Mouse (Mus musculus) CH12.LX (cell line): ENCODE measurements around the gene Fam219b. TPM values are rescaled to one million over a fixed set of nuclear protein-coding genes. Genes with fewer than 3 reads are reported as not detected.
A peak's percentile ranks its signal among the peaks of the same experiment; 100 is the strongest.

Experiments used
- DNase-seq: peaks from one replicate; pipeline ENCODE4 v3.0.0-alpha.2; 2013; ENCODE audit errors: extremely low read depth
- H3K27ac ChIP-seq: 2 replicates; pipeline ENCODE4 v1.5.1; 2012; ENCODE audit warnings: low read depth, mild to moderate bottlenecking, control low read depth, moderate library complexity; ENCODE audit not compliant: insufficient read depth
- H3K27me3 ChIP-seq: replicated peaks from 2 replicates; pipeline ENCODE3; 2012; ENCODE audit warnings: inconsistent platforms
- H3K36me3 ChIP-seq, 2 experiments: replicated peaks in 1 of 2; 2 replicates each; pipeline versions ENCODE3 to v1.6.1; 2012; ENCODE audit warnings: inconsistent platforms in 1 of 2, low read length in 1 of 2, mild to moderate bottlenecking in 1 of 2, mixed read lengths in 1 of 2, moderate library complexity in 1 of 2; ENCODE audit not compliant: control insufficient read depth in 1 of 2, insufficient read depth in 1 of 2
- H3K4me1 ChIP-seq, 2 experiments: 2 replicates each; pipeline ENCODE4 v1.6.1; 2012; ENCODE audit warnings: inconsistent platforms in 1 of 2, moderate library complexity in 1 of 2; ENCODE audit not compliant: insufficient read depth in 2 of 2, control insufficient read depth in 1 of 2
- H3K4me2 ChIP-seq: 2 replicates; pipeline ENCODE4 v1.6.1; 2012; ENCODE audit warnings: low read depth, mild to moderate bottlenecking, control low read depth; ENCODE audit not compliant: poor library complexity, insufficient read depth, severe bottlenecking
- H3K4me3 ChIP-seq, 3 experiments: fragments of 150-350 bp in 1 of 3; sonication (generic) in 1 of 3; replicated peaks in 1 of 3; 2 replicates each; pipeline versions ENCODE3 to v1.5.1; 2011 to 2012; ENCODE audit warnings: low read depth in 2 of 3, low read length in 2 of 3, mild to moderate bottlenecking in 2 of 3, moderate library complexity in 2 of 3, control low read depth in 1 of 3, improper control_type of control experiment in 1 of 3, inconsistent platforms in 1 of 3, mixed read lengths in 1 of 3; ENCODE audit not compliant: poor library complexity in 1 of 3
- H3K79me2 ChIP-seq: replicated peaks from 2 replicates; pipeline ENCODE4 v1.6.1; 2012; ENCODE audit warnings: mild to moderate bottlenecking, moderate library complexity; ENCODE audit not compliant: control insufficient read depth, poor library complexity, insufficient read depth, severe bottlenecking; ENCODE audit errors: extremely low read depth
- H3K9ac ChIP-seq: 2 replicates; pipeline ENCODE4 v1.6.1; 2012; ENCODE audit warnings: low read depth, mild to moderate bottlenecking, control low read depth, moderate library complexity; ENCODE audit not compliant: insufficient read depth
- H3K9me3 ChIP-seq: replicated peaks from 2 replicates; pipeline ENCODE3; 2012; ENCODE audit warnings: low read length, inconsistent platforms, mixed read lengths
- BHLHE40 ChIP-seq: IDR thresholded peaks from 2 replicates; pipeline ENCODE4 v1.6.1; 2011; ENCODE audit warnings: mild to moderate bottlenecking, low read depth, low read length, improper control_type of control experiment
- CHD1 ChIP-seq: IDR thresholded peaks from 2 replicates; pipeline ENCODE4 v1.6.1; 2012; ENCODE audit warnings: low read depth, low read length, improper control_type of control experiment, inconsistent platforms
- E2F4 ChIP-seq: IDR thresholded peaks from 2 replicates; pipeline ENCODE4 v1.6.1; 2011; ENCODE audit warnings: low read depth, low read length, improper control_type of control experiment; ENCODE audit not compliant: insufficient replicate concordance
- ELF1 ChIP-seq: IDR thresholded peaks from 2 replicates; pipeline ENCODE4 v1.6.1; 2014; ENCODE audit warnings: low read depth, mild to moderate bottlenecking, inconsistent platforms, low read length, improper control_type of control experiment
- ETS1 ChIP-seq: conservative IDR thresholded peaks from 2 replicates; pipeline ENCODE4 v1.6.1; 2012; ENCODE audit warnings: low read depth, mild to moderate bottlenecking, inconsistent platforms, low read length, improper control_type of control experiment, moderate library complexity
- GABPA ChIP-seq: IDR thresholded peaks from 2 replicates; pipeline ENCODE4 v1.6.1; 2012; ENCODE audit warnings: low read depth, low read length, improper control_type of control experiment, inconsistent platforms; ENCODE audit not compliant: insufficient replicate concordance
- HCFC1 ChIP-seq: IDR thresholded peaks from 2 replicates; pipeline ENCODE4 v1.6.1; 2012; ENCODE audit warnings: low read depth, mild to moderate bottlenecking, inconsistent platforms, low read length, improper control_type of control experiment
- JUN ChIP-seq: IDR thresholded peaks from 2 replicates; pipeline ENCODE4 v1.6.1; 2011; ENCODE audit warnings: low read depth, mild to moderate bottlenecking, low read length, improper control_type of control experiment, moderate library complexity; ENCODE audit not compliant: insufficient read depth
- JUND ChIP-seq: conservative IDR thresholded peaks from 2 replicates; pipeline ENCODE4 v1.6.1; 2011; ENCODE audit warnings: low read depth, low read length, improper control_type of control experiment
- KAT2A ChIP-seq: IDR thresholded peaks from 2 replicates; pipeline ENCODE4 v1.6.1; 2012; ENCODE audit warnings: low read length, improper control_type of control experiment, inconsistent platforms; ENCODE audit not compliant: insufficient replicate concordance
- MAFK ChIP-seq: IDR thresholded peaks from 2 replicates; pipeline ENCODE4 v1.6.1; 2011; ENCODE audit warnings: low read length, improper control_type of control experiment; ENCODE audit not compliant: insufficient replicate concordance
- MAZ ChIP-seq: IDR thresholded peaks from 2 replicates; pipeline ENCODE4 v1.6.1; 2012; ENCODE audit warnings: low read depth, mild to moderate bottlenecking, inconsistent platforms, low read length, improper control_type of control experiment, moderate library complexity
- MEF2A ChIP-seq: IDR thresholded peaks from 2 replicates; pipeline ENCODE4 v1.6.1; 2014; ENCODE audit warnings: low read depth, mild to moderate bottlenecking, inconsistent platforms, low read length, improper control_type of control experiment, borderline replicate concordance
- MXI1 ChIP-seq: IDR thresholded peaks from 2 replicates; pipeline ENCODE4 v1.6.1; 2011; ENCODE audit warnings: mild to moderate bottlenecking, low read depth, low read length, improper control_type of control experiment
- NELFE ChIP-seq: IDR thresholded peaks from 2 replicates; pipeline ENCODE4 v1.6.1; 2011; ENCODE audit warnings: low read depth, low read length, improper control_type of control experiment
- NRF1 ChIP-seq: IDR thresholded peaks from 2 replicates; pipeline ENCODE4 v1.6.1; 2014; ENCODE audit warnings: low read depth, mild to moderate bottlenecking, inconsistent platforms, low read length, improper control_type of control experiment, moderate library complexity
- PAX5 ChIP-seq: IDR thresholded peaks from 2 replicates; pipeline ENCODE4 v1.6.1; 2012; ENCODE audit warnings: low read length, inconsistent platforms, mixed read lengths
- POLR2A ChIP-seq: IDR thresholded peaks from 2 replicates; pipeline ENCODE4 v1.6.1; 2011; ENCODE audit warnings: low read depth, mild to moderate bottlenecking, improper control_type of control experiment, low read length
- POLR2AphosphoS2 ChIP-seq: IDR thresholded peaks from 2 replicates; pipeline ENCODE4 v1.6.1; 2011; ENCODE audit warnings: low read depth, low read length, improper control_type of control experiment
- RAD21 ChIP-seq: IDR thresholded peaks from 2 replicates; pipeline ENCODE4 v1.6.1; 2011; ENCODE audit warnings: low read depth, mild to moderate bottlenecking, low read length, improper control_type of control experiment, moderate library complexity
- RCOR1 ChIP-seq: conservative IDR thresholded peaks from 2 replicates; pipeline ENCODE4 v1.6.1; 2012; ENCODE audit warnings: low read depth, mild to moderate bottlenecking, inconsistent platforms, low read length, improper control_type of control experiment
- SMC3 ChIP-seq: IDR thresholded peaks from 2 replicates; pipeline ENCODE4 v1.6.1; 2011; ENCODE audit warnings: low read depth, low read length, improper control_type of control experiment
- TBP ChIP-seq: conservative IDR thresholded peaks from 2 replicates; pipeline ENCODE4 v1.6.1; 2011; ENCODE audit warnings: low read depth, low read length, improper control_type of control experiment
- TCF12 ChIP-seq: IDR thresholded peaks from 2 replicates; pipeline ENCODE4 v1.6.1; 2014; ENCODE audit warnings: low read depth, mild to moderate bottlenecking, inconsistent platforms, low read length, improper control_type of control experiment
- UBTF ChIP-seq: IDR thresholded peaks from 2 replicates; pipeline ENCODE4 v1.6.1; 2012; ENCODE audit warnings: low read depth, mild to moderate bottlenecking, inconsistent platforms, low read length, improper control_type of control experiment, moderate library complexity
- USF1 ChIP-seq: IDR thresholded peaks from 2 replicates; pipeline ENCODE4 v1.6.1; 2014; ENCODE audit warnings: low read depth, mild to moderate bottlenecking, inconsistent platforms, low read length, improper control_type of control experiment
- ZC3H11A ChIP-seq: IDR thresholded peaks from 2 replicates; pipeline ENCODE4 v1.6.1; 2012; ENCODE audit warnings: low read depth, mild to moderate bottlenecking, inconsistent platforms, low read length, improper control_type of control experiment
- ZKSCAN1 ChIP-seq: IDR thresholded peaks from 2 replicates; pipeline ENCODE4 v1.6.1; 2012; ENCODE audit warnings: low read depth, inconsistent platforms, low read length, improper control_type of control experiment, borderline replicate concordance
- ZMIZ1 ChIP-seq: IDR thresholded peaks from 2 replicates; pipeline ENCODE4 v1.6.1; 2012; ENCODE audit warnings: low read depth, mild to moderate bottlenecking, inconsistent platforms, low read length, improper control_type of control experiment
- dilution Hi-C: fragments of 300-500 bp; cut with MboI; formaldehyde crosslinking; loops from 2 replicates; pipeline ENCODE4 v1.14.3; 2020; ENCODE audit warnings: low sequenced_read_pairs; ENCODE audit not compliant: extremely low pct_unique_long_range_greater_than_20kb, extremely low pct_ligation_motif_present
- in situ Hi-C: fragments of 300-500 bp; cut with MboI; formaldehyde crosslinking; loops from 3 replicates; pipeline ENCODE4 v1.14.3; 2019; ENCODE audit warnings: low sequenced_read_pairs, low pct_ligation_motif_present, low pct_unique_long_range_greater_than_20kb, mixed read lengths
- polyA plus RNA-seq: library from polyadenylated mRNA; unstranded; fragments of >175 nt; gene quantifications from 2 replicates; pipeline ENCODE4 v1.2.1, GENCODE M21; 2012; ENCODE audit warnings: low read depth; ENCODE audit not compliant: insufficient read length
- total RNA-seq, 2 experiments: library from RNA; depleted of rRNA; stranded (reverse); fragments of 300-350 nt in 1 of 2; fragments of >200 nt in 1 of 2; gene quantifications; 2 replicates each; pipeline ENCODE4 v1.2.3; 2012 to 2014

The Fam219b gene
- total and polyA plus RNA-seq, 3 experiments, result 8.3 to 10.6 (median 9.2) TPM

GRCm38 (mm10) chr9:57550126-57550862 is 13.0 kb downstream of the Fam219b start:
- dilution Hi-C loops, result no loop called here
- in situ Hi-C loops, result no loop called here
- Histone ChIP-seq H3K4me2 (no peak overlapping the region), H3K27me3 (no peaks in the 10 kb centered on the region), H3K4me1 (peaks cover 3 to 18% of the 10 kb centered on the region in 2 experiments), H3K4me3 (no peak overlapping the region), H3K36me3 (peaks cover 43 to 56% of the 10 kb centered on the region in 2 experiments), H3K9me3 (no peaks in the 10 kb centered on the region), H3K27ac (no peak overlapping the region), H3K79me2 (no peaks in the 10 kb centered on the region), H3K9ac (no peak overlapping the region)
- no peak for DNase-seq
- no peak for TF ChIP-seq ZC3H11A
- no peak for TF ChIP-seq ELF1
- no peak for TF ChIP-seq MAFK

- peak; percentile 61 for DNase-seq
- in situ Hi-C loops (no loop called here), dilution Hi-C loops (no loop called here)
- no peak for TF ChIP-seq PAX5
- no peak for TF ChIP-seq E2F4
- TF ChIP-seq GABPA, result peak; percentile 55; the same call in 1 of the 2 replicates
- TF ChIP-seq NELFE, result peak; percentile 87
- no peak for TF ChIP-seq JUN
- no peak for TF ChIP-seq USF1
- TF ChIP-seq MEF2A, result 0 out of 2 replicates have a peak, but pooled peaks have one; percentile 14
- TF ChIP-seq ELF1, result peak; percentile 76
- 0 out of 2 replicates have a peak, but pooled peaks have one; percentile 37 for TF ChIP-seq NRF1
- TF ChIP-seq CHD1, result no peak
- TF ChIP-seq UBTF, result no peak
- 0 out of 2 replicates have a peak, but pooled peaks have one; percentile 15 for TF ChIP-seq BHLHE40
- TF ChIP-seq RCOR1, result no peak
- TF ChIP-seq HCFC1, result peak; percentile 98
- peak; percentile 78 for TF ChIP-seq POLR2A
- no peak for TF ChIP-seq ETS1
- TF ChIP-seq ZKSCAN1, result no peak
- TF ChIP-seq ZMIZ1, result peak; percentile 69
- no peak for TF ChIP-seq MXI1
- TF ChIP-seq MAZ, result no peak
- peak; percentile 94; the same call in 1 of the 2 replicates for TF ChIP-seq KAT2A
- no peak for TF ChIP-seq SMC3
- peak; percentile 60; the same call in 1 of the 2 replicates for TF ChIP-seq TCF12
- TF ChIP-seq RAD21, result no peak
- no peak for TF ChIP-seq JUND
- no peak for TF ChIP-seq POLR2AphosphoS2
- peak; percentile 49; the same call in 1 of the 2 replicates for TF ChIP-seq TBP
Measured at GRCm38 (mm10) chr9:57552139-57552887, 15.0 kb downstream of the Fam219b start, which contains the start of gene Mpi. TSS of gene Mpi (minus strand) at chr9:57552763.

More at GRCm38 (mm10) chr9:57552139-57552887, 15.0 kb downstream of the Fam219b start, which contains the start of gene Mpi:
- Histone ChIP-seq H3K27ac (no peak within 1 kb of the TSS), H3K9ac (peak within 1 kb of the TSS; percentile 66), H3K36me3 (peaks cover 26 to 36% of the 10 kb centered on the region in 2 experiments), H3K4me2 (peak within 1 kb of the TSS; percentile 22), H3K4me1 (peaks cover 5 to 26% of the 10 kb centered on the region in 2 experiments), H3K4me3 (peak within 1 kb of the TSS; percentile 84 to 92 (median 86)), H3K27me3 (no peaks in the 10 kb centered on the region), H3K79me2 (no peaks in the 10 kb centered on the region), H3K9me3 (no peaks in the 10 kb centered on the region)
